Mouse (Mus musculus) frontal cortex, postnatal 10 days (tissue): ENCODE data around the gene Gm8994.

ENCODE experiments used
- DNase-seq, 2 experiments: peaks; one replicate each; pipeline ENCODE4 v3.0.0; 2022; ENCODE audit warnings: low spot score in 2 of 2, mixed read lengths in 1 of 2

The Gm8994 gene

DNA sequence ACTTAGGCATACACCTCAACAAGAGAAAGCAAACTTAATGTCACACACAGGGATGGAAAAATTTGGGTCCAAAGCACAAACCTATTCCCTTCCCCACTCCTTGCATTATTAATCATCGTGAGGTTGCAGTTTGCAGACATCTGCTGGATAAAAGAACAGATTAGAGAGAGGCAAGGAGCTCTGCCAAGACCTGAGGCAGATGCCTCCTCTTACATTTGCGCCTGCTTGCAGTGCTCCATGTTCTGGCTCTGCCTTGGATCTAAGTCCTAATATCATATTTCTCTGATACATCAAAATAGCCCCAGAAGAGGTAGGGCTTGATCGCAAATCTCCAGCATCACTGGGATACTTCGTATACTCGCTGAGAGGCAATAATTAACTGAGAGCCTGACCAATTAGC lies 31.1 kb downstream of the Gm8994 start:
- no peak for DNase-seq

DNA sequence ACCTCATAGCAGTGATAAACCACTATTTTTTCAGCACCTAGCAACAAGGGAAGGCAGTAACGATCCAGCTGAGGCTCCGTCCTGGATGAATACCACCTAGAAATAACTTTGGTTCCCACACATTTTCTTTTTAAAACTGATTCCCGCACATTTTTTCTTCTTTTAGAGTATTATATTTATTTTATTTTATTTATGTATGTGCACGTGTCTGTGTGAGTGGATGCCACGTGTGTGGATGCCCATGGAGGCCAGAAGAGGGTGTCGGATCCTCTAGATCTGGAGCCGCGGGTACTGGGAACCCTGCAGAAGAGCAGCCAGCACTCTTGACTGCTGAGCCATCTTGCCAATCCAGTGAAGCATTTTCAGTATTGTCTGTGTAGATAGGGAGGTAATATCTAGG lies 36.0 kb downstream of the Gm8994 start:
- no peak for DNase-seq

DNA sequence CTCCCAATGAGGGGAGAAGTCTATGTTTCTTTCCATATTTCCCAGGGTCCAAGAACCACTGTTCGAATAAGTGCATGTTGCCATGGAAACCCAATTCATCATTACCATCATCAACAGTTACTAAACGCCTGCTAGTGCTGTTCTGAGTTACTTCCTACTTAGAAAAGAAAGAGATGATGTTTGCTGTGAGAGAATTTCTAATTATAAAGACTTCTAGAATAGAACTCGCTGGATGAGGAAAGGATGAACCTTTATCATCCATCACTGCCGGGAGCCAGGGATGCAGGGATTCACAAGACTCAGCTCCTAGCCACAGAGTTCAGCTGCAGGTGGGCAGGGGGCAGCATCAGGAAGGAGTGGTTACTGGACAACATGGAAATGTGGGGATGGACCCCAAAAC lies 36.7 kb downstream of the Gm8994 start:
- DNase-seq: no peak

DNA sequence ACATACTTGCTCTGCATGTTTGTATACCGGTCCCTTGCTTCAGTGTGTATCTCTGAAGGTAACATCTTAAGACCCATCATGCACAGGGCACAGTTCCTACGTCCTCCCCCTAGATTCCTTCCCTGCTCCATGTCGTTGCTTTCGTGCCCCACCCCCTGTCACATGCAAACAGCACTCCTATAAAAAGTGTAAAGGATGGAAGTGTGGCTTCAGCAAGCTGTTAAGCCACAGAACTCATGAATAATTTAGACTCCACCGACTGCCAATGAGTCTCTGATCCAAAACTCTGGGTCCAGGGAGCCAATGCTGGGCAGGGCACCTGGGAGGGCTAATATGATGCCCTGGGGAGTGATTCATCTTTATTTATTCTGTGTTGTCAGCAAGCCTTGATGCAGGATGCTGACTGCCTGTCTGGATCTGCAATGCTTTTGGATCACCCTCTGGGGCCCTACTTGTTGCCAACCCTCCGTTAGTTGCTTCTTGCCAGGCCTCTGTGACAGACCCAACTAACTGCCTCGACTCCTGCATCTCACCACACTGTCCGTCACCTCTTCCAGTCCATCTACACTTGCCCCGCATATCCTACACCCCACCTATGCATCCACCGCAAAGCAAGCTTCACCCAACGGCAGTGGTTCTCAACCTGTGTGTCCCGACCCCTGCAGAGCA lies 37.2 kb downstream of the Gm8994 start:
- DNase-seq: peak; percentile 30 to 58

DNA sequence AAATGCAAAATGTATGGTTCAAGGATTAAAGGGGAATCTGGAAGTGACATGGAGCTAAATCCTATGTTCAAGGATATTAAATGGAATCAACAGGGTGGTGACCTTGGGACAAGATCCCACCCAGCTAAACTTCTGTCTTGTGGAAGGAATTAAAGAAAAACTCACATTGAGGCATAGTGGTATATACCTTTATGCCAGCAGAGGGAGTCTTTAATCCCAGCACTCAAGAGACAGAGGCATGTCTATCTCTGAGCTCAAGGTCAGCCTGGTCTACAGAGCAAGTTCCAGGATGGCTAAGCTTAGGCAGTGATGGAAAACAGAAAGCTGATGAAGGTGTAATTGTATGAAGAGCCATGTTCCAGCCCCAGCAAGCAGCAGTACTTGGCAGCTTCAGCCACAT lies 48.8 kb downstream of the Gm8994 start:
- DNase-seq: no peak
